Mouse (Mus musculus) cerebral cortex, adult 2 months (tissue): ENCODE data around the gene Olfr559.

Experiments used
- WGBS: fragments of 180-500 bp; shearing (Covaris S2); methylation state at CpG from one replicate; pipeline ENCODE4 v1.1.7; 2018; 5-methylcytosine and 5-hydroxymethylcytosine counted together

The Olfr559 gene

DNA sequence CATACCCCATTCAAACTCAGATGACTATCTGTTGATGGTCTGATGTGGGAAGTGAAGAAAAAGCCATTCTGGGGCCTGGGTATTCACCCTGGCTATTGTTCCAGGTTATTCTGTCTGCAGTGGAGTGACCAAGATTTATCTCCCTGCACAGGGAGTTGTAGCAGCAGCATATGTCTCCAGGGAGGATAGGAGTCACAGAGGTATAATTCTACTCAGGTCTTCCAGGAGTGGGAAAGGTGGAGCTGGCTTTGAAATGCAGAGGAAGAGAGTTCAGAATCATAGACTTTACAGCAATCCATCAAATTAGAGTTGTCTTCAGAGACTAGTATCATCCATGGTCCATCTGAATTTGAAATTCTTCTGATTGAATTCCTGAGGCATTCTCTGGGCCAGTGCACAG, at the start of gene Olfr559:
Olfr559 (minus strand) TSS at position 101 of the 400 bp plus-strand sequence.

DNA sequence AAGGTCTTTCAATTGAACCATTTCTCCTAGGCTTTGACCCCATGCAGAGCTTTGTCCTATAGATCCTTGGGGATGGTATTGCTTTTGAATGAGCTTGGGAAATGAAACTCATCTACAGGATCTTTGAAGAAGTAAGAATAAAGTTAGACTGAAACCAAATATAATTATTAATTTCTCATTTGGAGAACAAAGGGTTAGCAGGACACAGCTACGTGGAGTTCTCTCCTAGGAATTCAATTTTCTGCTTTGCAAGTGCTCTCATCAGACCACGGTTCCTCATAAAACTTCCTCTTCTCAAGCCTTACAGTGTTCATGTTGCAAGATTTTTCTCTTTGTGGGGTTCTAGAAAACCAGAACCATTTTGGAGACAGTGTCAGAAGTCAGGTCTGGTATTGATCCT, 43.6 kb upstream of the Olfr559 start, which contains the start of gene Olfr561:
Olfr561 (plus strand) TSS at position 301 of the 400 bp plus-strand sequence.
- WGBS: 75% methylated on average over 2 of the region's 2 CpGs

DNA sequence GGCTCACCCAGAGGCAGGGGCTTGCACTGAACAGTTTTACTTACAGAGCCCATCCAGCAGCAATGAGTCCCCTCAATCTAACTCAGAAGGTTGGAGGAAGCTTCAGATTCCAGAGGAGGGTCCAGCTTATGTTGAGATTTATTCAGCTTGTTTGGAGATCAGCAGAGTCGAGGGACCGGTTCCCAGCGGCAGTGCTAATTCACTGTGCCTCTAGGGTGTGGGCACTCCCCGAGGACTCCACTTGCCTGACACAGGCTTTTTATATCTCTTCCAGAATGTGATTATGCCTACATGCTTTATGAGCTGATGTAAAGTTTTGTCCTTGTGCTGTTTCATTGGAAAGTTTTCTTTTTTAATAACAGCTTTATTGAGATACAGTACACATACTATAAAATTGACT, 32.0 kb upstream of the Olfr559 start, which contains the start of the genes Olfr560 and Olfr78:
Olfr560 (minus strand) TSS at position 101 of the 400 bp plus-strand sequence.
Olfr78 (minus strand) TSS at position 206 of the 400 bp plus-strand sequence.
- WGBS: 59% methylated on average over 4 of the region's 4 CpGs

- WGBS: 21% methylated on average over 1 of the region's 1 CpGs
Measured at GRCm38 (mm10) chr7:102752086-102752485, 24.8 kb upstream of the Olfr559 start.

DNA sequence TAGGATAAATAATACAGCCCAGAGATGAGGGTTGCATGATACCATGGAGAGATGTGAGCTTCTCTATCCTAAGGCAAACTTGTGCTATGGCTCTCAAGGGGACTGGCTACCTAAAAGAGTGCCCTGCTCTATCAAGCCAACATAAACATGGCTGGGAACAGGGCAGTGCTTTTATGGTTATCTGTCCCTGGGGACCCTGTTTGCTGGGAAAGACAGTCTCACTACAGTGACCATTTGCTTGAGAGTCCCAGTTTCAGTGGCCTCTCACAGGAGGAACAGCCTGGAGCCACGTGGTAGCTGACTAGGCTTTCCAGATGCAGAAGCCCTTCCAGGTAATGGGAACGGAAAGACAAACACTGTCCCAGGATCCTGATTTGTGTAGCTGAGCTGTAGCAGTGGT, 10.4 kb upstream of the Olfr559 start:
- 69% methylated on average over 2 of the region's 2 CpGs for WGBS

GRCm38 (mm10) chr7:102733793-102734192, 6.5 kb upstream of the Olfr559 start:
- WGBS: 72% methylated on average over 1 of the region's 1 CpGs

GRCm38 (mm10) chr7:102718970-102719369, 8.3 kb downstream of the Olfr559 start, which contains the start of gene Olfr33:
Olfr33 (minus strand) TSS chr7:102719070.
- WGBS: 35% methylated on average over 1 of the region's 1 CpGs

DNA sequence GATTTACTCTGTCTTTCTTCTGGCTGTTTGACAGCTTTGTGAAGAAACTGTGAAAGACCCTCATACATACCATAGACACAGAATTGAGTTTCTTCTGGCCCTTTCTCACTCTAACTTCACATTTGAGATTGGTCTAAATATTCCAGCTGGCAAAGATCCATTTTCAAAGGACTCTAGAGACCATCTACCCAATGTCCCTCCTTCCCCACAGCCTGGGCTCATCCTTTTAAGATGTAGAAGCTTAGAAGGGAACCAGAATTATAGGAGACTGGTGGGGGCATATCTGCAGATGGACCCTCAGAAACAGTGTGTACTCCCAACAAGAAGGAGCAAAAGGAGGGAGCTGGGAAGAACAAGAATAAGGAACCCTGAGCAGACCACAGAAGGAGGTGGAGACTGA, 25.4 kb downstream of the Olfr559 start, which contains the start of gene Olfr558:
Olfr558 (plus strand) TSS at position 301 of the 400 bp plus-strand sequence.

GRCm38 (mm10) chr7:102698461-102698860, 28.8 kb downstream of the Olfr559 start:
- WGBS: 88% methylated on average over 7 of the region's 7 CpGs

- WGBS: 81% methylated on average over 5 of the region's 5 CpGs
Measured at GRCm38 (mm10) chr7:102695358-102696125, 31.7 kb downstream of the Olfr559 start, which contains the start of gene Olfr557. Olfr557 (plus strand) TSS chr7:102695910.

- WGBS: under 1% methylated on average over 40 of the region's 40 CpGs
Measured at GRCm38 (mm10) chr7:102686944-102687501, 40.3 kb downstream of the Olfr559 start, which contains the start of gene Trim68. Trim68 (minus strand) TSS chr7:102687327.

DNA sequence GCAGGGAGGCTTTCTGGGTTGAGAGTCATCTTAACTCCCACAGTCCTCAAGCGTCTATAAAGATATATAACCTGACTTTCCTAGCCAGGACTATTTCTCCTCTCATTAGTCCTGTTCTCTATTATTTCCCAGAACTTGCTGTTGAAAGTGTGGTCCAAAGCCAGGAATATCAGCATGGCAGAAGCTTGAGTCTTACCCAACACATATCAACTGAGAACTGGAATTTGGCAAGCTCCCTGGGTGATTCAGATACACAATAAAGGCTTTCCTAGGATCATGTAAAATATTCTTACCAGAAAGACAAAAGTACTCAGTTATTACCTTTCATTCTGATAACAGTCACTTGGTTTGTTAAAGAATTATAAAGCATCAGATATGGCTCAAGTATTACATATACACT, 45.4 kb downstream of the Olfr559 start:
- 88% methylated on average over 1 of the region's 1 CpGs for WGBS

GRCm38 (mm10) chr7:102676225-102676624, 51.1 kb downstream of the Olfr559 start:
- 75% methylated on average over 2 of the region's 2 CpGs for WGBS
